Mouse (Mus musculus): ENCODE measurements around the gene Pex3.
A peak's percentile ranks its signal among the peaks of the same experiment; 100 is the strongest.

The Pex3 gene

GRCm38 (mm10) chr10:13552646-13553497 is at the start of gene Pex3, which contains the start of gene Adat2:
TSS of gene Pex3 (minus strand) at chr10:13553142.
TSS of gene Adat2 (plus strand) at chr10:13552894.
- DNase-seq (ENCODE audit: low spot score), result peak; percentile 88

GRCm38 (mm10) chr10:13600926-13601325 is 48.0 kb upstream of the Pex3 start:
- DNase-seq (ENCODE audit: low spot score), result no peak

GRCm38 (mm10) chr10:13597491-13597890 is 44.5 kb upstream of the Pex3 start:
- no peak for DNase-seq (ENCODE audit: low spot score)

GRCm38 (mm10) chr10:13596866-13597265 is 43.9 kb upstream of the Pex3 start:
- DNase-seq (ENCODE audit: low spot score), result no peak

- no peak for DNase-seq (ENCODE audit: low spot score)
These were observed 43.1 kb upstream of the Pex3 start for GRCm38 (mm10) chr10:13596073-13596472.

- no peak for DNase-seq (ENCODE audit: low spot score)
These were observed 40.6 kb upstream of the Pex3 start for GRCm38 (mm10) chr10:13593529-13593928.

GRCm38 (mm10) chr10:13592196-13592595 is 39.3 kb upstream of the Pex3 start:
- no peak for DNase-seq (ENCODE audit: low spot score)

GRCm38 (mm10) chr10:13587914-13588313 is 35.0 kb upstream of the Pex3 start:
- no peak for DNase-seq (ENCODE audit: low spot score)

- DNase-seq (ENCODE audit: low spot score), result no peak
These were observed 24.2 kb upstream of the Pex3 start for GRCm38 (mm10) chr10:13577123-13577522.

- DNase-seq (ENCODE audit: low spot score), result no peak
These were observed 19.5 kb upstream of the Pex3 start for GRCm38 (mm10) chr10:13572410-13572809.

GRCm38 (mm10) chr10:13572003-13572402 is 19.1 kb upstream of the Pex3 start:
- DNase-seq (ENCODE audit: low spot score), result no peak

GRCm38 (mm10) chr10:13570697-13571538 is 18.0 kb upstream of the Pex3 start:
- DNase-seq (ENCODE audit: low spot score), result no peak

- no peak for DNase-seq (ENCODE audit: low spot score)
These were observed 16.9 kb upstream of the Pex3 start for GRCm38 (mm10) chr10:13569818-13570217.

GRCm38 (mm10) chr10:13566393-13566792 is 13.5 kb upstream of the Pex3 start:
- no peak for DNase-seq (ENCODE audit: low spot score)

- DNase-seq (ENCODE audit: low spot score), result no peak
These were observed 12.1 kb upstream of the Pex3 start for GRCm38 (mm10) chr10:13565080-13565448.

GRCm38 (mm10) chr10:13564364-13565079 is 11.6 kb upstream of the Pex3 start:
- DNase-seq (ENCODE audit: low spot score), result peak; percentile 51

- no peak for DNase-seq (ENCODE audit: low spot score)
These were observed 7.2 kb upstream of the Pex3 start for GRCm38 (mm10) chr10:13560014-13560674.

GRCm38 (mm10) chr10:13554316-13554715 is 1.4 kb upstream of the Pex3 start:
- no peak for DNase-seq (ENCODE audit: low spot score)

GRCm38 (mm10) chr10:13553498-13553985 is 600 bp upstream of the Pex3 start:
- DNase-seq (ENCODE audit: low spot score), result no peak

- no peak for DNase-seq (ENCODE audit: low spot score)
These were observed 11.2 kb downstream of the Pex3 start for GRCm38 (mm10) chr10:13541721-13542120.

- DNase-seq (ENCODE audit: low spot score), result no peak
These were observed 13.1 kb downstream of the Pex3 start for GRCm38 (mm10) chr10:13539769-13540333.
